In the genomic region with DNA sequence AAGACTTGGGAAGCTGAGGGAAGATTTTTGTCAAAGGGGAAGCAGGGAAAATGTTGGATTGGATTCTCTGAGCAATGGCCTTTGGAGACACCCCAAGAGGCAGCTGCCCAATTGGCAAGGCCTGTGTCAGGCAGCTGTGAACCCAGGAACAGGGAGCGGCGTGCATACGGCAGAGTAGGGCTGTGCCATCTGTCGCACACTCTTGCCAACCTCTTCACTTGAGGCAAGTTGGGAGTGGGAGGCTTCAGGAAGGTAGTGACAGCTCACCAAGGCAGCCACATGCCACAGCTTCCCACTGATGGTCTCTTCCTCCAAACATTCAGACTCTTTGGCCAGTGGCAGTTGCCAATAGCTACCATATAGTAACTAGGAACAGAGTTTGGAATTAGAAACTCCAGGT, we compare ENCODE assay signal across 14 mouse cellular contexts.
A peak's percentile ranks its signal among the peaks of the same experiment; 100 is the strongest.
DNase-seq lines count a peak whose midpoint lies in the region; TF ChIP-seq lines count a peak whose summit lies in the region.
"Had no signal": no experiment of that assay in that cellular context is flagged by ENCODE, and none has a peak within 500 bp of the region (broad histone marks: within the 10 kb centered on the region; RNA-seq: fewer than 3 reads in every experiment).

No protein-coding gene starts in this region.

- intact Hi-C loops in left cerebral cortex, adult 2 months (cut with DNase I), result no loop called here

- DNase-seq in adrenal gland, postnatal 25 days, result peak; percentile 2
- no peak for DNase-seq in adrenal gland, adult 2 months
- DNase-seq in brain, adult 2 months (ENCODE audit: low read depth, low spot score), result peak; percentile 81
- DNase-seq in frontal cortex, postnatal 36 days (ENCODE audit: low spot score in 2 of 2), result peak; percentile 28 to 52
- DNase-seq in left cerebral cortex, adult 2 months (ENCODE audit: extremely low spot score in 1 of 2, low spot score in 2 of 2), result peak; percentile 6 to 28
- no peak for DNase-seq in urinary bladder, adult 2 months (ENCODE audit: low spot score)
- no peak for DNase-seq in lung, postnatal 25 days (ENCODE audit: low spot score)
- no peak for DNase-seq in testis, postnatal 14 days (ENCODE audit: low spot score)

- no peak overlapping the region for H3K27ac ChIP-seq in left cerebral cortex, adult 2 months
- H3K27ac ChIP-seq: embryonic facial prominence, embryonic 15.5 days; heart, embryonic 10.5 days; intestine, embryonic 15.5 days; limb, embryonic 12.5 days; lung, embryonic 15.5 days; midbrain, embryonic 12.5 days had no signal

- no peak for TF ChIP-seq CTCF in left cerebral cortex, adult 2 months (IDR thresholded peaks at IDR 0.05)

- H3K4me3 ChIP-seq in left cerebral cortex, adult 2 months, result no peak overlapping the region
- H3K4me3 ChIP-seq: embryonic facial prominence, embryonic 15.5 days; heart, embryonic 10.5 days; intestine, embryonic 15.5 days; limb, embryonic 12.5 days; lung, embryonic 15.5 days; midbrain, embryonic 12.5 days had no signal

Comparison
In these comparisons a context has a peak if more than half of its experiments do, and no peak if none do; other contexts are left out.
1. DNase-seq: peak in adrenal gland, postnatal 25 days (single experiment), brain, adult 2 months (single experiment), frontal cortex, postnatal 36 days (2 of 2) and left cerebral cortex, adult 2 months (2 of 2); none in adrenal gland, adult 2 months (single experiment), urinary bladder, adult 2 months (single experiment), lung, postnatal 25 days (single experiment) and testis, postnatal 14 days (single experiment).